Mouse (Mus musculus) thymus, adult 2 months (tissue): Measurements from ENCODE around the gene Art1.

Experiments used
- CTCF ChIP-seq: fragments of 200-500 bp; IDR thresholded peaks from 2 replicates; pipeline ENCODE4 v1.5.1; 2012; ENCODE audit warnings: mild to moderate bottlenecking, control low read depth, low read length, moderate library complexity, borderline replicate concordance; ENCODE audit not compliant: control insufficient read depth, poor library complexity, insufficient read depth; ENCODE audit errors: extremely low read depth
- POLR2A ChIP-seq: fragments of 200-500 bp; IDR thresholded peaks from 2 replicates; pipeline ENCODE4 v1.6.1; 2012; ENCODE audit warnings: mild to moderate bottlenecking, low read length, control low read depth, moderate library complexity; ENCODE audit not compliant: control insufficient read depth, poor library complexity, insufficient read depth; ENCODE audit errors: extremely low read depth

DNA sequence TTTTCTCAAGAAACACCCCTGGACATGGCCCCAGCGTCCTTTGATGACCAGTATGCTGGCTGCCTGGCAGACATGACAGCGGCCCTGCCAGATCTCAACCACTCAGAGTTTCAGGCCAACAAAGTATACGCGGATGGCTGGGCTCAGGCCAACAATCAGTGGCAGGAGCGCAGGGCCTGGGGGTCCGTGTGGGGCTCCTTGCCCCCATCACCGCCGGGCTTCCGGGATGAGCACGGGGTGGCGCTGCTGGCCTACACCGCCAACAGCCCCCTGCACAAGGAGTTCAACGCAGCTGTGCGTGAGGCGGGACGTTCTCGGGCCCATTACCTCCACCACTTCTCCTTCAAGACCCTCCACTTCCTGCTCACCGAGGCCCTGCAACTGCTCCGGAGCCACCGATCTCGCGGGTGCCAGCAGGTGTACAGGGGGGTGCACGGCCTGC, 5.2 kb downstream of the Art1 start:
- peak; percentile 55; the same call in 1 of the 2 replicates for TF ChIP-seq POLR2A
- peak; percentile 40; the same call in 1 of the 2 replicates for TF ChIP-seq CTCF
